Mouse (Mus musculus) G1E (cell line): ENCODE results near the gene Nat14. TPM values are rescaled to one million over a fixed set of nuclear protein-coding genes. Genes with fewer than 3 reads are reported as not detected.
A peak's percentile ranks its signal among the peaks of the same experiment; 100 is the strongest.

Source experiments
- ATAC-seq: 2 replicates; pipeline ENCODE4 v1.8.0; 2016; ENCODE audit warnings: mild to moderate bottlenecking; ENCODE audit not compliant: insufficient number of reproducible peaks, poor library complexity, low FRiP score, severe bottlenecking; ENCODE audit errors: extremely low read depth
- DNase-seq: peaks from one replicate; pipeline ENCODE4 v3.0.0; 2012; ENCODE audit warnings: low spot score
- H3K27me3 ChIP-seq: 2 replicates; pipeline ENCODE4 v1.6.1; 2012; ENCODE audit warnings: mild to moderate bottlenecking, low read length, inconsistent platforms; ENCODE audit not compliant: insufficient read depth
- H3K36me3 ChIP-seq: replicated peaks from 2 replicates; pipeline ENCODE3; 2012; ENCODE audit warnings: mild to moderate bottlenecking, inconsistent platforms
- H3K4me1 ChIP-seq: 2 replicates; pipeline ENCODE4 v1.6.1; 2012; ENCODE audit warnings: low read depth, low read length, inconsistent platforms, mixed read lengths; ENCODE audit not compliant: insufficient read depth
- H3K4me3 ChIP-seq: 2 replicates; pipeline ENCODE4 v1.5.1; 2012; ENCODE audit warnings: low read depth, mild to moderate bottlenecking, inconsistent platforms, low read length, moderate library complexity, mixed read lengths
- H3K9me3 ChIP-seq: replicated peaks from 2 replicates; pipeline ENCODE4 v1.6.1; 2012; ENCODE audit warnings: inconsistent platforms
- CTCF ChIP-seq: IDR thresholded peaks from 2 replicates; pipeline ENCODE4 v1.5.1; 2012; ENCODE audit warnings: low read depth, low read length, inconsistent platforms, mixed read lengths
- GATA1 ChIP-seq: IDR thresholded peaks from 2 replicates; pipeline ENCODE4 v1.6.1; 2012; ENCODE audit warnings: borderline replicate concordance, low read length, inconsistent platforms, mixed read lengths
- GATA2 ChIP-seq: IDR thresholded peaks from 2 replicates; pipeline ENCODE4 v1.6.1; 2012; ENCODE audit warnings: low read depth, low read length, inconsistent platforms, borderline replicate concordance
- POLR2AphosphoS5 ChIP-seq: IDR thresholded peaks from 2 replicates; pipeline ENCODE4 v1.6.1; 2012; ENCODE audit warnings: low read depth, low read length, inconsistent platforms; ENCODE audit not compliant: insufficient replicate concordance
- TAL1 ChIP-seq: conservative IDR thresholded peaks from 2 replicates; pipeline ENCODE4 v1.6.1; 2012; ENCODE audit warnings: low read depth, low read length, inconsistent platforms, mixed read lengths
- polyA plus RNA-seq: library from polyadenylated mRNA; stranded (reverse); fragments of >175 nt; gene quantifications from 2 replicates; pipeline ENCODE4 v1.2.3, GENCODE M21; 2012
- total RNA-seq, 2 experiments: library from RNA; stranded (forward) in 1 of 2; stranded (reverse) in 1 of 2; fragments of 200-1000 nt in 1 of 2; fragments of >200 nt in 1 of 2; fragmentation: Nextera tagmentation in 1 of 2; gene quantifications; 2 replicates each; pipeline ENCODE4 v1.2.3; 2014 to 2017

Gene Nat14
- total and polyA plus RNA-seq, 3 experiments, result 0.85 to 3.6 (median 1.1) TPM

DNA sequence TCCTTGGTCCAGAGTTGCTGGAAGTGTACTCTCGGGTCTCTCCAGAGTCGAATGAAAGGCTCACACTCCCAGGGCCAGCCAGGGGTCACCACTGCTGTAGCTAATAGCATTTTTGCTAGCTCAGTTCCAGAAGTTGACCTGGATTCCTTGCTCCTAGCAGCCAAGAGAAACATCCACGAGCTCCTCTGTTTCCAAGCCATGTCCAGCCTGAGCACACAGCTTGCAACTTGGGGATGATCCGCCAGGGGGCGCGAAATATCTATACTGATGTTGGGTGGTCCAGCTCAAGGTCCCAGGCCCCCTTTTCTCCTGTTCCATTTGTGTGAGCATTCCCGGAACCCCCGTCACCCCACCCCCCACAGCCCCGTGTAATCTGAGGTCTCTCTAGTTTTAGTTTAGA is 10.3 kb upstream of the Nat14 start:
- Histone ChIP-seq H3K27me3 (peaks cover 28% of the 10 kb centered on the region), H3K9me3 (no peaks in the 10 kb centered on the region), H3K4me3 (no peak overlapping the region), H3K4me1 (peaks cover 23% of the 10 kb centered on the region), H3K36me3 (peaks cover 5% of the 10 kb centered on the region)
- DNase-seq (no peak), ATAC-seq (no peak)
- no peak for TF ChIP-seq GATA2
- 0 out of 2 replicates have a peak, but pooled peaks have one; percentile 22 for TF ChIP-seq CTCF
- no peak for TF ChIP-seq TAL1
- no peak for TF ChIP-seq GATA1
- no peak for TF ChIP-seq POLR2AphosphoS5

DNA sequence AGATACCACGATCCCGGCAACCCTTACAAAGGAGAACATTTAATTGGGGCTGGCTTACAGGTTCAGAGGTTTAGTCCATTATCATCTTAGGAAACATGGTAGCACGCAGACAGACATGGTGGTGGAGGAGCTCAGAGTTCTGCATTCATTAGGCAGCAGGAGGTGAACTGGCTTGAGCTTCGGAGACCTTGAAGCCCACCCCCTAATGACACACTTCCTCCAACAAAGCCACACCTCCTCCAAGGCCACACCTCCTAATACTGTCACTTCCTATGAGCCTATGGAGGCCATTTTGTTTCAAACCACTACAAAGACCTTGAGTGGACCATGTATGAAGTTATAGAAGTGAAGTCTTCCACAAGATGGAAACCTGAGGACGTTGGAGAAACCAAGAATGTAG is 9.6 kb upstream of the Nat14 start:
- peaks cover 12% of the 10 kb centered on the region for H3K36me3 ChIP-seq
- H3K4me3 ChIP-seq, result no peak overlapping the region
- TF ChIP-seq GATA1, result no peak
- H3K27me3 ChIP-seq, result peaks cover 21% of the 10 kb centered on the region
- H3K4me1 ChIP-seq, result peaks cover 30% of the 10 kb centered on the region
- no peak for ATAC-seq
- no peaks in the 10 kb centered on the region for H3K9me3 ChIP-seq
- no peak for DNase-seq

DNA sequence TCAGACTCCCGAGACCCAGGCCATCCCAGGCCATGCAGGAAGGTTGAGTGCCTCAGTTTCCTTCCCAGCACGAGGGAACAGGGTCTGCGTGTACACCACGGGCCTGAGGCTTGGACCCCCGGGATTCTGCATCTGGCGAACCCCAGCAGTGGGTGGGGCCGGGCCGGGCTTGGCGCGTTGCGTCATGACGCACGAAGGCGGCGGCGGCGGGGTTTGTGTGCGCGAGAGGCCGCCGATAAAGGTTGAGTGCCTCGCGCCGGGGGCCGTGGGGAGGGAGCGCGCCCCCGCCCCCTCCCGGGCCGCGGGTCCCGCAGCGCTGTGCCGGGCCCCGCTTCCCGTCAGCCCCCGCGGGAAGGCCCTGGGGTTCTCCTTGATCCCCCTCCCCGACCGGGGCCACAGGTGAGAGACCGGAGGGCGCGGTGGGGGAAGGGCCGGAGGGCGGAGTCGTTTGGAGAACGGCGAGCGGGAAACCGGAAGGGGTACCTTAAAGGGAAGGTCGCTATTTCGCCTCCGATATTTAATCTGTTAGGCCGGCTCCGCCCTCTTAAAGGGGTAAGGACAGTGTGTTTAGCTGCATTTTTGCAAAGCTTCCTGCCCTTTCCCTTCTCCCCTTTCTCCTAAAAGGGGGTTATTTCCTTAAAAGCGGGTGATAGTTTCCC is 6.7 kb upstream of the Nat14 start, which contains the start of gene Zfp628:
Gene Zfp628 (plus strand): TSS at position 211 of the 659 bp plus-strand sequence.
- no peak for TF ChIP-seq TAL1
- TF ChIP-seq GATA2, result no peak
- TF ChIP-seq POLR2AphosphoS5, result no peak
- TF ChIP-seq GATA1, result no peak
- peak; percentile 87 for DNase-seq
- Histone ChIP-seq H3K36me3 (peaks cover 41% of the 10 kb centered on the region), H3K4me3 (peak within 1 kb of the TSS; percentile 74), H3K9me3 (peaks cover 5% of the 10 kb centered on the region; the same call in 1 of the 2 replicates), H3K27me3 (peaks cover 3% of the 10 kb centered on the region), H3K4me1 (peaks cover 42% of the 10 kb centered on the region)
- ATAC-seq, result peak; percentile 67

DNA sequence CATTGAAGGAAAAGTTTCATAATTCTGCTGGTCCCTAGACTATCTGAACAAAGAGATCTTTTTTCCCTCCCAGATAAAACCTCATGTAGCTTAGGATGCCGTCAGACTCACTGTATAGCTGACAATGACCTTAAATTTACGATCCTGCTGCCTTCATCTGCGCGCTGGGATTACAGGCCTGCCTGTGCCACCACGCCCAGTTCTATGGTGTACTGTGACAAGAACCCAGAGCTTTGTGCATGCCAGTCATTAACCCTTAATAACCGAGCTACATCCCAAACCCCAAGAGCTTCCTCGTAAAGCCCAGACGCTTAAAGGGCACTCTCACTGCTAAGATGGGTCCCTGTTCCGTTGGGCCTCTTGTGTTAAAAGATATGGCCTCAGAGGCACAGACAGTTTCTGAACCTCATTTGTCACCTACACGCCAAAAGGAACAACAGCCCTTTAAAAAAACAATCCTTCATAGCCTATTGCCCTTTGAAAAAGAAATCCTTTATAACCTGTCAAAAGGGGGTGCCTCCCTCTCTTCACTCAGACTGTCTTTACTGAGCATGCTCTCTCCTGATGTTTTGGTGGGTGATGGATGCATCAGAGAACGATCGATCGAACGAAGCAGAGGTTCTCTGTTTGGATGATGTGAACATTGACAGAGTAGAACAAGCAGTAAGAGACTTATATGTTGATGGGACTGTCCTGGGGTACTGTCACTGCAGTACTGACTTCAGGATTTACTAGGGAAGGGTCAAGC is 6.0 kb upstream of the Nat14 start:
- Histone ChIP-seq H3K4me1 (peaks cover 44% of the 10 kb centered on the region), H3K27me3 (no peaks in the 10 kb centered on the region; the same call in 1 of the 2 replicates), H3K4me3 (peak overlapping the region; percentile 74), H3K36me3 (peaks cover 48% of the 10 kb centered on the region), H3K9me3 (peaks cover 6% of the 10 kb centered on the region; the same call in 1 of the 2 replicates)
- ATAC-seq (peak; percentile 35), DNase-seq (no peak)
- TF ChIP-seq TAL1, result no peak
- TF ChIP-seq POLR2AphosphoS5, result no peak
- no peak for TF ChIP-seq GATA1
- no peak for TF ChIP-seq GATA2
- TF ChIP-seq CTCF, result no peak

DNA sequence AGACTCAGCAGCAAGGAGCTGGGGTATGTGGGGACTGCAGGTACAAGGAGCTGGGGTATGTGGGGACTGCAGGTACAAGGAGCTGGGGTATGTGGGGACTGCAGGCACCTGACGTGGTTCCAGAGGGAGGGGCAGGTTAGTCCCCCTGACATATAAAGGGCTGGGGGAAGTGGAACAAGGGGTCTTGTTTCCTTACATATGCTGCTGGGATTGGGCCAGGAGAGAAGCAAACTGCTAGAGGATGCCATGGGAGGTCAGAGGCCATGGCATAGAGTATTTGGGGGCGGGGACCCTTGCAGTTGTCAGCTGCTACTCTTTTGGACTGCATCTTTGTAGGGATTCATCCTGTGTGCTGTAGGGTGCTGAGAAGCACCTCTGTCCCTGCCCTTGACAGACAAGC is 4.3 kb upstream of the Nat14 start:
- Histone ChIP-seq H3K9me3 (peaks cover 6% of the 10 kb centered on the region; the same call in 1 of the 2 replicates), H3K27me3 (peaks cover 2% of the 10 kb centered on the region; the same call in 1 of the 2 replicates), H3K4me1 (peaks cover 45% of the 10 kb centered on the region), H3K36me3 (peaks cover 56% of the 10 kb centered on the region), H3K4me3 (no peak overlapping the region)
- no peak for ATAC-seq
- DNase-seq, result no peak
- TF ChIP-seq CTCF (no peak), GATA2 (no peak), GATA1 (no peak), TAL1 (no peak), POLR2AphosphoS5 (no peak)

DNA sequence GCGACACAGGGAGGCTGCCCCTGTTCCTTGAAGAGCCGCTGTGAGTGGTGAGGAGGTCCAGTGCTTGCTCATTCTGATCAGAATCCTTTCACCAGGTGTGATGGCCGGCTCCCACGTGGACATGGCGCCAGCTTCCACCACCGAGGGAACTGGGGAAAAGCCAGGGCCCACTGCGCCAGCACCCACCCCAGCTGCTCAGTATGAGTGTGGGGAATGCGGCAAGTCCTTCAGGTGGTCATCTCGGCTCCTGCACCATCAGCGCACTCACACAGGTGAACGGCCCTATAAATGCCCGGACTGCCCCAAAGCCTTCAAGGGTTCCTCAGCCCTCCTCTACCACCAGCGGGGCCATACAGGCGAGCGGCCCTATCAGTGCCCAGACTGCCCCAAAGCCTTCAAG is 3.1 kb upstream of the Nat14 start:
- H3K36me3 ChIP-seq, result peaks cover 56% of the 10 kb centered on the region
- H3K9me3 ChIP-seq, result peaks cover 6% of the 10 kb centered on the region; the same call in 1 of the 2 replicates
- H3K4me1 ChIP-seq, result peaks cover 52% of the 10 kb centered on the region
- TF ChIP-seq CTCF, result no peak
- no peak for TF ChIP-seq GATA2
- no peak for TF ChIP-seq POLR2AphosphoS5
- TF ChIP-seq TAL1, result no peak
- no peak for TF ChIP-seq GATA1
- peaks cover 4% of the 10 kb centered on the region; the same call in 1 of the 2 replicates for H3K27me3 ChIP-seq
- DNase-seq (no peak), ATAC-seq (no peak)
- H3K4me3 ChIP-seq, result no peak overlapping the region
